Mouse (Mus musculus): ENCODE data around the gene Robo2. TPM values are rescaled to one million over a fixed set of nuclear protein-coding genes. Genes with fewer than 3 reads are reported as not detected.

Robo2 gene
- polyA plus RNA-seq, 1 experiment from 2014 or later, result 31.1 TPM

GRCm38 (mm10) chr16:73855821-73856220 lies 555.8 kb downstream of the Robo2 start:
- H3K36me3 ChIP-seq (replicated peaks; ENCODE audit: control insufficient read depth, insufficient read depth, low read depth, low read length), result no peaks in the 10 kb centered on the region
- H3K9me3 ChIP-seq (replicated peaks; ENCODE audit: control insufficient read depth, low read length), result no peaks in the 10 kb centered on the region
- H3K27me3 ChIP-seq (ENCODE audit: control insufficient read depth, insufficient read depth, low read length), result no peaks in the 10 kb centered on the region
- H3K27ac ChIP-seq (replicated peaks; ENCODE audit: low read depth, low read length), result no peak overlapping the region
- H3K4me3 ChIP-seq (ENCODE audit: low read depth, low read length), result no peak overlapping the region
- H3K4me1 ChIP-seq (ENCODE audit: control insufficient read depth, insufficient read depth, low read length), result no peaks in the 10 kb centered on the region
- no peak for DNase-seq (ENCODE audit: low spot score)
- no peak overlapping the region for H3K4me2 ChIP-seq (ENCODE audit: low read depth, low read length)
- no peak for ATAC-seq (replicated peaks; ENCODE audit: insufficient number of reproducible peaks, low FRiP score, low TSS enrichment, low read depth)
- 87% methylated on average over 3 of the region's 3 CpGs for WGBS
- no peak overlapping the region for H3K9ac ChIP-seq (replicated peaks; ENCODE audit: low read length)

MicroRNAs within 50 kb of the gene (microRNA counts, 519-probe panel; counts per million panel counts)
- microRNA mmu-miR-691, result 2,354 counts per million, percentile 19 among the panel's probes with 10 or more counts

Small RNA genes within 50 kb of the gene (microRNA-seq; reads per million reads assigned to microRNA genes)
- gene Gm24272 (ENCODE audit: borderline number of aligned reads) (not detected), gene Mir691 (ENCODE audit: borderline number of aligned reads) (not detected)
